Mouse (Mus musculus) bone marrow macrophage, adult 2 months (primary cell): ENCODE measurements around the gene Tbl1xr1.

Experiments used
- CTCF ChIP-seq: IDR thresholded peaks from 2 replicates; pipeline ENCODE4 v1.5.1; 2012; ENCODE audit warnings: low read depth, mild to moderate bottlenecking, low read length, moderate library complexity
- POLR2A ChIP-seq: IDR thresholded peaks from 2 replicates; pipeline ENCODE4 v1.6.1; 2012; ENCODE audit warnings: mild to moderate bottlenecking, low read depth, low read length, borderline replicate concordance

DNA sequence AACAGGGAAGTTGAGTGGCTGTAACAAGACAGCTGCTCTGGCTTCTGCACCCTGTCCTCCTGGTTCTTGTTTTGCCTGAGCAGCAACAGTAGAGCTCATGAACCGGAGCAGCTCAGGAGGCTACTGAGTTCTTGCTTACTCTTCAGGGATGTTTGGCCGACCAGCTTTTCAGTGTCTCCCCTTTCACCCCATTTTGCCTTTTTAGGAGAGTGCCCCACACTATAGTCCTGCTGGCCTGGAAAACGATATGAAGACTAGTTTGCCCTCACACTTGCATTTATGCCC is 14.8 kb downstream of the Tbl1xr1 start:
- TF ChIP-seq CTCF, result no peak
- TF ChIP-seq POLR2A, result no peak
